Mouse (Mus musculus): ENCODE measurements around the gene Dynll1.

The Dynll1 gene

DNA sequence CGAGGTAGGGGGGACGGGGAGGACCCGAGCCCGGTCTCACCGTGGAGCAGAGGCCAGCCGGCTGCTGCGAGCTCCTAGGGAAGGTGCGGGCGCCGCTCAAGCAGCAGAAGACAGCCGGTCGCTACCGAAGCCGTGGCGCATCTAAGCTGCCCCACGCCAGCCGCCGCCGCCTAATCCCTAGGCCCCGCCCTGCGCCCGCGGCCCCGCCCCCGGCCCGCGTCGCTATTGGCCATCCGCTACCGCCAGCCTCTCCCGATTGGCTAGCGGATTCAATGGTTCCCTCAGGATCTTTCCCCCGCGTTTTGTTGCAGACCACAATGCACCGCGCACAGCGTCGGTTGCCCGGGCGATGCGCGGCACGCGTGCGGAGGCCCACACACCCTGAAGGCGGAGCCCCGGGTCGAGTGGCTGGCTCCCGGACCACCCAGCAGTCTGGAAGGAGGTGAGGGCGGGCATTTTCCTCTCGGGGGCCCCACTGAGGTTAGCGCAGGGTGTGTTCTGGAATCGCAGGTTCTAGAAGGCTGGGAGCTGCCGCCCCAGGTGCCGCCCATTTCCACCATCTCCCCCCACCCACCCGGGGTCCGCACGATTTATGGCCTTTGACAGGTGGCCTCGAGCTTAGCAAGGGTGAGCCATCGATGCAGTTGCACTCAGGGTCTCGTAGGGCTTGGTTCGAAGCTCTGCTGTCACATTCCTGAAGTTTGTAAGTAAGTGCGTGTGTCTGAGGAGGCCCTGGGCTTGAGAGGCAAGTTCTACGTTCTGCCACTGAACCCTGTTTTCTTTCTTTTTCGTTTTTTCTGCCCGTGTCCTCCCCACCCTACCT is at the start of gene Dynll1:
TSS of gene Dynll1 (minus strand) at position 208 of the 823 bp plus-strand sequence.
- DNase-seq (ENCODE audit: low read depth, low spot score): peak; percentile 99

- DNase-seq (ENCODE audit: low read depth, low spot score): no peak
These were observed 48.4 kb upstream of the Dynll1 start for GRCm38 (mm10) chr5:115349225-115349555.

DNA sequence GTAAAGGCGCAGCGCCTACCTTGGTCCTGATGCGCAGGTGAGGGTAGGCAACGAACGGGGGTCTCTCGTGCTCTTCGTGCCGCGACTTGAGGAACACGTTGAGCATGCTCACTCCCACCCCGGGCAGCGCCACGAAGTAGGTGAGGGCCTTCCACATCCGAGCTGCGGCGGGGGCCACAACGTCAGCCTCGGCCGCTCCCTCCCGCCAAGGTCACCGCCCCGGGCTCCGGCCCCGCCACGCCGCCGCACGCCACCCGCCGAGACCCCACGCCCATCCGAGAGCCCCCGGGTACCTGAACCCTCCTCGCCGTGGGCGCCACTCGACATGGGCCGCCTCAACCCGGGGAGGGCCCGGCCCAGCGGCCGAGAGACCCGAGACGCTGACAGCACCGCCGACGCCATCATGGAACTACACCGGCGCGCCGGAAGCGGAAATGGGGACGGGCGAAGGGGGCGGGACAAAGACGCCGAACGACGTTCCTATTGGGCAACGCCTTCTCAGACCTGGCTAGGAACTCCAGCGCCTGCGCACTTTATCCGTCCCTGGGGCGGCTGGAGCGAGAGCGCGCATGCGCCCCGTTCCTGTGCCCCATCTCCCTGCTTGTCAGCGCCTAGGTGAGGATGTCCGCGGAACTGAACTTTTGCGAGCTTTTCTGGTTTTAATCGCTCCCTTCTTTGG is 47.9 kb upstream of the Dynll1 start, which contains the start of gene Cox6a1:
TSS of gene Cox6a1 (minus strand) at position 436 of the 679 bp plus-strand sequence.
- peak; percentile 100 for DNase-seq (ENCODE audit: low read depth, low spot score)

DNA sequence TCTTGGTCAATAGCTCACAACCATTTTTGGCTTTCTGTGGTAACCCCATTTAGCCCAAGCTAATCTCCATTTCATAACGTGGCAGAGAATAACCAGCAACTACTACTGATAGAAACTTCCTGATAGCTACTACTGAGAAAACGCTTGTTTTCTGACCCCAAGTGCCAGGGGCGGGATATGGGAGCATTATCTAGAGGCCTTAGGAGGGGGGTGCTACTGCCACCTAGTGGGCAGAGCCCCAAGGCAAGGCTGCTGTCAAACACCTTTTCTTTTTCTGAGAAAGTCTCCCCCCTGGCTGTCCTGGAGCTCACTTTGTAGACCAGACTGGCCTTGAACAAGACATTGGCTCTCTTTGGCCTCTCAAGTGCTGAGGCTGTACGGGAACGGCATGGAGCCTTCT is 46.8 kb upstream of the Dynll1 start:
- peak; percentile 95 for DNase-seq (ENCODE audit: low read depth, low spot score)

GRCm38 (mm10) chr5:115341314-115342165 is 40.7 kb upstream of the Dynll1 start:
- peak; percentile 38 for DNase-seq (ENCODE audit: low read depth, low spot score)

DNA sequence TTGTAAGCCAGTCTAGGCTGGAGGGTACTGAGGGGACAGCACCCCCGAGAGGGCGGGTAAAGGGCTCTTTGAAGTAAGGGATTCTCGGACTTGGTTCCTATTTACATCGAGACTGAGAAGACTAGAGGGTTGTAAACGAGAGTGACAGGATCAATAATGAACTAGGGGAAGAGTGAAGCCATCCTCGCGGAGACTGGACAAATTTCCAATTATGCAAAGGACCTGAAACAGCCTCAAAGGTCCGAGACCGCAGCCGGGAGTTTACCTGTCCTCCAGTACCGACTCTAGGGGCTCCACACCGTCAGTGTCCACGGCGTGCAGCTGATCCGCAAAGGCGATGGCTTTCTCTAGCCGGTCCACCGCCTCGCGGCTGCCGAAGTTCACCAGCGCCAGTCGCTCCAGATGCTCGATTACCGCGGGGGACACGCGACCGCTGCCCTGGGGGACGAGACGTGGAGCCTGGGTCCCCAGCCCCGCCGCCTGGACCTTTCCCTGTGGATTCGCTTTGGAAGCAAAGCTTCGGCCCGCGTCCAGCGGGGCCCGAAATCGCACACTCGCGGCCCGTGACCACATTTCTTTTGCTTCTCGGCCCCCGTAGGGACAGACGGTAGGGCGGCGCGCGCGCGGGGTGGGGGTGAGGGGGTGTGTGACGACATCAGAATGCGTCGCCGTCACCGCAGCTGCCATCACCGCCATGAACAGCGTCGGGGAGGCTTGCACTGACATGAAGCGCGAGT is 39.9 kb upstream of the Dynll1 start, which contains the start of the genes Gatc and Triap1:
TSS of gene Gatc (minus strand) at position 602 of the 737 bp plus-strand sequence.
TSS of gene Triap1 (plus strand) at position 649 of the 737 bp plus-strand sequence.
- DNase-seq (ENCODE audit: low read depth, low spot score): peak; percentile 89

DNA sequence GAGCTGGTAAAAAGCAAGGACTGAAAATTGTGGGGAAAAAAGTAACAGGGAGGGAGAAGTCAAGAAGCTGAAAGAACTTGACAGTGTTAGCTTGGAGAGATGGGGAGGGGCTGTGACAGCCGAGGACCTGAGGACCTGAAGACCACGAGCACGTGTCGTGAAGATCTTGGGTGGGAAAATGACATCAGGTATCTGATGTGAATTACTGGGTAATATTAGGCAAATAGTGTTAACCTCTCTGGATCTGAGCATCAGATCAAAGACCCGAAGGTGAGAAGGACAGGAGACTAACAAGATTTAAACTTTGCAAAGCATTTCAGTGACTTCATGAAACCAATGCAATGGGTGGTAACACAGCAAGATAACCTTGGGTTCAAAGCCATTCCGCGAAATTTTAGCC is 39.2 kb upstream of the Dynll1 start:
- no peak for DNase-seq (ENCODE audit: low read depth, low spot score)

- no peak for DNase-seq (ENCODE audit: low read depth, low spot score)
These were observed 32.8 kb upstream of the Dynll1 start for GRCm38 (mm10) chr5:115333626-115334025.

DNA sequence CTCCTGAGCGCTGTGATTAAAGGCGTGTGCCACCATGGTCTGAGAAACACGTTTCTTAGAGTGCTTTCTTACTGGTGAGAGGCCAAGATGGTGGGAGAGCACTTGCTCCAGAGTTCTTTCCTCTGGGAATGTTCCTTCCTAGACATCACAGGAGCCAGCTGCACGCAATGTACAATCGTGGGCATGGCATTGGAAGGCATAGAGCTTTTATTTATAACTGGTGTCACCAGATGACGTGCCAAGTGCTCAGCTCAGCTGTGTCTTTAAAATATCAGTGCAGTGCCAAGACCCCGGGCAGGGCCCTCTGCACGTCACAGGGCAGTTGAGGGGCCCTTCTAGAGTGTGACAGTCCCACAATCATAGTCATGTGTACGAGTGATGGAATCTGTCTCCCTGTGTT is 30.2 kb upstream of the Dynll1 start:
- DNase-seq (ENCODE audit: low read depth, low spot score): no peak

- peak; percentile 47 for DNase-seq (ENCODE audit: low read depth, low spot score)
These were observed 27.1 kb upstream of the Dynll1 start for GRCm38 (mm10) chr5:115327610-115328548.

- peak; percentile 92 for DNase-seq (ENCODE audit: low read depth, low spot score)
These were observed 26.2 kb upstream of the Dynll1 start, which contains the start of gene Srsf9 for GRCm38 (mm10) chr5:115326875-115327609. Gene Srsf9 (plus strand): TSS chr5:115327177.

DNA sequence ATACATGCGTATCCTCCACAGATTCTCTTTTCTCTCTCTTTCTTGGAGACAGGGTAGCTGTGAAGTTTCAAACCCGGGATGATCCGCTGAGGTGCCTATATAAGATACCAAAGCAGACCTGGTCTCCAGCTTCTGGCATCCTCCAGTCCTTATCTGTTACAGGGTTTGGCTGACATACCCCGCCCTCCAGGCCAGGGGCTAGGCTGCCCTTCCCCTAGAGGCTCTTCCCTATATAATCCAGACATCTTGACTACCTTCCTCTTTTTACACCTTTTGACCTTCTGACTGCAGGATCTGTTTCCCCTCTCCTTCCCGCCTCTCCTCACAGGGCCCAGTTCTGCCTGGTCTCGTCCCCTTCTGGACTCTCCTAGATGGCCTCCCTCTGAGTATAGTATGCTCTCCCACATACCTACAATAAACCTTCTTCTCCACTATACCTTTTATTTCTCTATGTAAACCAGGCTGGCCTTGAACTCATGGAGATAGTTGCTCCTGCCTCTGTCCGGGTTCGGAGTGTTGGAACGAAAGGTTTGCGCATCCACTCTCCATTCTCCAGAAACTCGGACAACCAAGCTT is 25.5 kb upstream of the Dynll1 start:
- DNase-seq (ENCODE audit: low read depth, low spot score): no peak

DNA sequence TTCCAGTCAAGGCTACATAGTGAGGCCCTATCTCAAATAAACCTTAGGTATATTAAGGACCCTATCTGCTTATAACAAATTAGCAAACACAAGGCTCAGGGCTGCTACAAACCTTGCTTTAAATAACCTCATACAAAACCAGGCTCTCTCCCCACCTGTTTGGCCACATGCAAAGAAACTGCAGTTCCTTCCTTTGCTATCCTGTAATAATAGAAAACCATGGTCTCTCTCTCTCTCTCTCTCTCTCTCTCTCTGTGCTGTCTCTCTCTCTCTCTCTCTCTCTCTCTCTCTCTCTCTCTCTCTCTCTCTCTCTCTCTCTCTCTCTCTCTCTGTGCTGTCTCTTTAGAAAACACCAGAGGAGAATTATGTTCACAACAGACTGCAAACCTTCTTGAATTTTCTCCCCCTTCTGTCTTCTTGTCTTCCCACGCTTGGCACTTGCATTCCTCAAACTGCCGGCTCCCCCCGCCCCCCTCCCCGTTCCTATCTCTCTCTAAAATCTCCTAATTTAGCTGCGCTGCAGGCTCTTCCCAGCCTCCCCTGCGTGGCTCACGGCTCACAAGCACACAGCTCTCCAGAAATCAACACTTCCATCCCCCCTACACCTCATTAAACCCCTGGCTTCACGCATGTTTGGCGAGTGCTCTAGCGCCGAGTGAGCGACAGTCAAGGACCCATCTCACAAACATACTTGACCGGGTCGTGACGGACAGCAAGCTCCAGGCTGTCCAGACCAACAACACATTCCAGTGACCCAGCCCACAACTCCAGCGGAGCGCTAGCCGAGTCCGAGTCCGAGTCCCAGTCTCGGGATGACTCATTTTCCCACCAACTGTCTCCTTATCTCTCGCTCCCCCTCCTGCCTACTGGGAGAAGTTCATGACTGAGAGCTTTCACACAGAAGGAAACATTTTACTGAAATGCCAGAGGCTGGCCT is 18.5 kb upstream of the Dynll1 start:
- DNase-seq (ENCODE audit: low read depth, low spot score): peak; percentile 99

DNA sequence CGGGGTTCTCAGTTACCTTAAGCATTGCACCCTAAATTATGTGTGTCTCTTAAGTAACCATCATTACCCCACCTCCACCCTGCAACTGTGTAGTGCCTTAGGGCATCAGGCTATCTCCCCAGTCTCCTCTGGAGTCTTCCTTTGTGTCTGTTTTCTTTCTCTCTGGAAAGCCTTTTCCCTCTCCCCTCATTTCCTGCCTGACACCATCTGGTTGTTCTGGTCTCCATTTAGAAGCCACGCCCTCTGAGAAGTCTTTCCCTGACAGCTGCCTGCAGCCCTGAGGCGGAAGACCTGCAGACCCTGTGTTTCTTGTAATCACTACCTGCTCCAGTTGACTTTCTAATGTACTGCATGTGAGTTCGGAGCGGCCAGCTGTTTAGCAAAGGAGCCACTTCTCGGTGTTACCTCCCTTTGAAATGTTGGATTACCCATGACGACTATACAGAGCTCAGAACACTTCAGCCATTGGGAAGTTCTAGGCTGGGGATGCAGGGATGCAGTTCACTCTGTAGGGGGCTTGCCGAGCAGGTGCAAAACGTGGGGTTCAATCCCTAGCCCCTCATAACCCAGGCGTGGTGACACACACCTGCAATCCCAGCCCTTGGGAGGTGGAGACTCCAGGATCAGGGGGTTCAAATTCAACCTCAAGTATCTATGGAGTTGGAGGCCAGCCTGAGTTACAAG is 17.0 kb upstream of the Dynll1 start:
- peak; percentile 52 for DNase-seq (ENCODE audit: low read depth, low spot score)

DNA sequence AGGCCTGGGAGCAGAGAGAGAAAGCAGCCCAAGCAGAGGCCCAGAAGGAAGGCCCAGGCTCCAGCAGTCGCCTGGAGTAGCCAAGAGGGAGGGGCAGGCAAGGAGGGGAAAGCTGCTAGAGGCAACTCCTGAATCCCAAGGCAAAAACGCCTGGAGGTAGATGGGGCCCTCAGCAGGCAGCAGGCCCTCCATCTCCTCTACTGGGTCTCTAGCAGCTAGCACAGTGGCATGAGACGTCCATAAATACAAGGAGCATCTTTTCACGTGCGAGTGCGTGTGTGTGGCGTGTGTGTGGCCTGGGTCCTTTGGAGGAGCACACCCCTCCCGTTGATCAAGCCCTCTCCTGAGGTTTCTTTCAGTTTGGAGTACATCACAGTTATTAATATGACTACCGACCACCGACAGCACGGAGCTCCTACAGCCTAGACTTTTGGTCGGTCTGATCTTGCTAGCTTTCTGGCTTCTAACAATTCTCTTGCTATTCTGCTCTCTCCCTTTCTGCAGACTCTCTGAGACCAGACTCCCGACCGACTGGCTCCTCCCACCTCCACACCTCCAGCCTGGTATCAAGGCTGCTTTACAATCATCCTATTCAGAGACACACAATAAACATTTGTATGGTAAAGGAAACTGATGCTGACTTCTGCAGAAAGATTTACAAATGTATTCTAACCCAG is 16.3 kb upstream of the Dynll1 start:
- DNase-seq (ENCODE audit: low read depth, low spot score): no peak

DNA sequence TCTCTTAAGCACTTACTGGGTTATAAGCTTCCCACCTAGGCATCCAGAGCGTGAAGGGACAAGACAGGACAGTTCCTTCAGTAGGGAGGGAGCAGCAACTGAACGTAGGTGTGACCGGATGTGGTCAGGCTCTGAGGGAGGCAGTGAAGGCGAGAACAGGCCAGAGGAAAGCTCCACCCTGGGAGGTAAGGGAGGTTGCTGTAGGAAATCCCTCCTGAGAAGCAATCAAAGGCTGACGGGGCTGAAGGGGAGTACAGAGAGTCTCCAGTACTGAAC is 12.8 kb upstream of the Dynll1 start:
- no peak for DNase-seq (ENCODE audit: low read depth, low spot score)
